Mouse (Mus musculus): Measurements from ENCODE around the gene Hs6st2. TPM values are rescaled to one million over a fixed set of nuclear protein-coding genes. Genes with fewer than 3 reads are reported as not detected.

Gene Hs6st2
- polyA plus RNA-seq, 1 experiment from 2014 or later: 9.1 TPM

DNA sequence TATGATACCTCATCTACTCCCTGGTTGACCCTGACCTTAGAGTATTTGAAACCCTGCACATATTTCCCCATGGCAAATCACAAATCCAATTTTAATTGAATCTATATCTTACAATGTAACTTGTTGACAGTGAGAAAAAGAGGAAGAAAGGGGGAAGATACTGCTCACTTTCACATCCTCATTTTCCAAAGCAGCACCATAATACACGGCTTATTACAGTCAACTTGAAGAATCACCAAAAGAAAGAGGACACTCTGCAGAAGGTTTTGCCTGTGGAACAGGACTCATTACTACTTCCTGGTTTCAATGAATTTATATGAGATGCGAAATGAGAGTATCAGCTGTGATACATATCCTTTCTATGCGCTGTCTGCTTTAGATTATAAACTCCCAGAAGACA lies 220.2 kb downstream of the Hs6st2 start:
- Histone ChIP-seq H3K4me2 (ENCODE audit: low read depth, low read length) (no peak overlapping the region), H3K36me3 (ENCODE audit: control insufficient read depth, insufficient read depth, low read length) (no peaks in the 10 kb centered on the region), H3K27me3 (ENCODE audit: control insufficient read depth, insufficient read depth, low read length) (peaks cover 4% of the 10 kb centered on the region; the same call in 1 of the 2 replicates), H3K4me1 (ENCODE audit: control insufficient read depth, insufficient read depth, low read length) (no peaks in the 10 kb centered on the region), H3K27ac (ENCODE audit: low read length) (no peak overlapping the region), H3K9ac (ENCODE audit: low read length) (no peak overlapping the region), H3K9me3 (replicated peaks; ENCODE audit: control insufficient read depth, low read length) (no peaks in the 10 kb centered on the region), H3K4me3 (replicated peaks; ENCODE audit: low read length) (no peak overlapping the region)
- 72% methylated on average over 3 of the region's 3 CpGs for WGBS
- ATAC-seq (ENCODE audit: insufficient read depth, low FRiP score): no peak

DNA sequence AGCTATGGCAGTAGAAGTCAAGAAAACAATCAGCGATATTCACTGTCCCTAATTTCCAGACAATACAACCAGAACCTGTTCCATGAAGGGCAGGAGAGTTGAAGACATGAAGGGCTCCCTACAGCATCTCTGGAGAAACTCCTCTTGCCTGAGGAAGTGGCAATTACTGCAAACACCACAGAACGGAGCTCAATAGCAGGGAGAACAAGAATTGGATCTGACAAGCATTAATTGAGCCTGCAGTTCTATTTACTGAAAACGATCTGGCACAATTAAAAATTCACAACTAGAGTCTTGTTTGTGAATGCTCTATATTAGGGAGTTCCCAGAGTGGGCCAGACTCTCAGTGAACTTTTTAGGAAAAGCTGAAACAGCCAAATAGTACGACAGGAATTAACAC lies 238.3 kb downstream of the Hs6st2 start:
- no peaks in the 10 kb centered on the region for H3K27me3 ChIP-seq (ENCODE audit: control insufficient read depth, insufficient read depth, low read length)
- no peak overlapping the region for H3K27ac ChIP-seq (ENCODE audit: low read length)
- WGBS: 72% methylated on average over 4 of the region's 4 CpGs
- H3K9ac ChIP-seq (ENCODE audit: low read length): no peak overlapping the region
- no peaks in the 10 kb centered on the region for H3K9me3 ChIP-seq (replicated peaks; ENCODE audit: control insufficient read depth, low read length)
- ATAC-seq (ENCODE audit: insufficient read depth, low FRiP score): no peak
- H3K4me3 ChIP-seq (replicated peaks; ENCODE audit: low read length): no peak overlapping the region
- no peak overlapping the region for H3K4me2 ChIP-seq (ENCODE audit: low read depth, low read length)
- H3K4me1 ChIP-seq (ENCODE audit: control insufficient read depth, insufficient read depth, low read length): no peaks in the 10 kb centered on the region
- H3K36me3 ChIP-seq (ENCODE audit: control insufficient read depth, insufficient read depth, low read length): no peaks in the 10 kb centered on the region

DNA sequence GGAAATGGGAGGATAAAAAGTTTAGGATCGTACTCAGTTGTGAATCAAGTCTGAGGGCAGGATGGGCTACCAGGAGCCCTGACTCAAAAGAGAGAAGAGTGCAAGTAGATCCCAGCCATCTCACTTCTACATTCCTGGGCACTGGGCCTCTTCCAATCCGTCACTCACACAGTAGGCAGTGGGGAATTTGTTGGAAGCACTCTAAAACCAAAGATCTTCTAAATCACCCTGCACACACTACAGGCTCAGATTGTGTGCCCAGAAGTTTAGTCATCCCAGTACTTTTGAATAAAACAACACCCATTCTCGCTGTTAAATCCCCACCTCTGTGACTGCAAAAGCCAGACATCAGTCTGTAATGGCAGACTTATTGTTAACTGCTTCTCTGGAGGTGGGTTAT lies 249.9 kb downstream of the Hs6st2 start:
- H3K9ac ChIP-seq (ENCODE audit: low read length): no peak overlapping the region
- no peak overlapping the region for H3K4me2 ChIP-seq (ENCODE audit: low read depth, low read length)
- H3K27ac ChIP-seq (ENCODE audit: low read length): no peak overlapping the region
- no peak overlapping the region for H3K4me3 ChIP-seq (replicated peaks; ENCODE audit: low read length)
- WGBS: 64% methylated on average over 3 of the region's 3 CpGs
- H3K36me3 ChIP-seq (ENCODE audit: control insufficient read depth, insufficient read depth, low read length): no peaks in the 10 kb centered on the region
- no peaks in the 10 kb centered on the region for H3K9me3 ChIP-seq (replicated peaks; ENCODE audit: control insufficient read depth, low read length)
- no peaks in the 10 kb centered on the region for H3K4me1 ChIP-seq (ENCODE audit: control insufficient read depth, insufficient read depth, low read length)
- H3K27me3 ChIP-seq (ENCODE audit: control insufficient read depth, insufficient read depth, low read length): no peaks in the 10 kb centered on the region; the same call in 1 of the 2 replicates
- ATAC-seq (ENCODE audit: insufficient read depth, low FRiP score): no peak

DNA sequence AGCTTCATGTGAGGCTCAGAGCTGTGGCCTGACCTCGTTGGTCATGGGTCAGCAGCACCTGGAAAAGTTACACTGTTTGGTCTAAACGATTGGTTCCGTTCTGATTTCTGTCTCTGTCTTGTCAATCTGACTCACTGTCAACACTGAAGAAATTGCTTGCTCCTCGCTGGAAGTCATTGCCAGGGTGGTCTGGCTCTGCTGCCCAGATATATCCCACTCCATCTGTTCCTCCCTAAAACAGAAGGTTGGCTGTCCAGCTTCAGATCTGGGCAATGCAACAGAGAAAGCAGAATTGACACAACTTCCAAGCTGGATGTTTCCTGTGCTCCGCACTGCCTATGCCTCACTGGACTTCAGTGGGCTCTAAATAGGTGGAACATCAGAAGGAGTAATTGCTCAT lies 256.6 kb downstream of the Hs6st2 start:
- Histone ChIP-seq H3K27ac (ENCODE audit: low read length) (no peak overlapping the region), H3K36me3 (ENCODE audit: control insufficient read depth, insufficient read depth, low read length) (no peaks in the 10 kb centered on the region), H3K4me2 (ENCODE audit: low read depth, low read length) (no peak overlapping the region), H3K4me1 (ENCODE audit: control insufficient read depth, insufficient read depth, low read length) (no peaks in the 10 kb centered on the region), H3K27me3 (ENCODE audit: control insufficient read depth, insufficient read depth, low read length) (no peaks in the 10 kb centered on the region), H3K9me3 (replicated peaks; ENCODE audit: control insufficient read depth, low read length) (no peaks in the 10 kb centered on the region), H3K9ac (ENCODE audit: low read length) (no peak overlapping the region), H3K4me3 (replicated peaks; ENCODE audit: low read length) (no peak overlapping the region)
- no peak for ATAC-seq (ENCODE audit: insufficient read depth, low FRiP score)
- 75% methylated on average over 5 of the region's 5 CpGs for WGBS

DNA sequence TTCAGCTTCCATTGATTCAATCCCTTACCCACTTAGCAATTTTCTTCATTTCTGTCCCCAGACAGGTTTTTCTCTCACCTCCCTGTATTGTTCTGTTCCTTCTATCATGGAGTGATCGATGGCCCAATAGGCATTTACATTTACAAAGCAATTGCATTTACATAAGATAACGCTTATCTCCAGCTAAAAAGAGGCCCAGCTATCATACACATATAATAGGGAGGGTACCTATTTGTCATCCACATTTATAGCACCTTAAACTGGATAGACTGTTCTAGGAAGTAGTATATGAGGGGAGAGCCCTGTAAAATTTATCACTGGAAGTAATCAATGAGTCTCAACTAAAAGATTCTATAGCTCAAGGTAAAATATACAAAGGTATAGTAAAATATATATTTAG lies 271.4 kb downstream of the Hs6st2 start:
- H3K4me3 ChIP-seq (replicated peaks; ENCODE audit: low read length): no peak overlapping the region

DNA sequence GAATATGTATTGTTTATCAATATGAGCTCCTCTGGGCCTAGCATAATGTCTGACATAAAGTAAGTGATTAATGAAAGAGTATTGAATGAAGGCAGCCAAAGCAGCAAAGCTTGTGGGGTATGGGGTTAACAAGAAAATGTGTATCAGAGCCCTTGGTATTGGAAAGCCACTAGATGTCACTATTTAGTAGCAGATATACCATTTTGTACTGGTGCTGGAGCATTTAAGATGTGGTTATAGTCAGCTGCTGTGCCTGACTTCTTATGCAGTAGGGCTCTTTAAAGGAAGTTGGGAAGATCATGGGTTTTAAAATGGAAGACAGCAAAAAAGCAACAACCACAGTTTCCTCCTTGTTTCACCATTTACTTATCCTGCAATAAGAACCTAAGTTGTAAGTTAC lies 284.2 kb downstream of the Hs6st2 start:
- Histone ChIP-seq H3K27ac (ENCODE audit: low read length) (no peak overlapping the region), H3K4me3 (replicated peaks; ENCODE audit: low read length) (no peak overlapping the region), H3K36me3 (ENCODE audit: control insufficient read depth, insufficient read depth, low read length) (no peaks in the 10 kb centered on the region), H3K9ac (ENCODE audit: low read length) (no peak overlapping the region), H3K4me1 (ENCODE audit: control insufficient read depth, insufficient read depth, low read length) (no peaks in the 10 kb centered on the region), H3K4me2 (ENCODE audit: low read depth, low read length) (no peak overlapping the region), H3K9me3 (replicated peaks; ENCODE audit: control insufficient read depth, low read length) (no peaks in the 10 kb centered on the region), H3K27me3 (ENCODE audit: control insufficient read depth, insufficient read depth, low read length) (no peaks in the 10 kb centered on the region)
- ATAC-seq (ENCODE audit: insufficient read depth, low FRiP score): no peak

More for the DNA sequence above, 271.4 kb downstream of the Hs6st2 start:
- H3K4me2 ChIP-seq (ENCODE audit: low read depth, low read length): no peak overlapping the region
- WGBS: 63% methylated on average over 2 of the region's 2 CpGs
- no peak for ATAC-seq (ENCODE audit: insufficient read depth, low FRiP score)
- no peak overlapping the region for H3K9ac ChIP-seq (ENCODE audit: low read length)
- H3K27ac ChIP-seq (ENCODE audit: low read length): no peak overlapping the region
- no peaks in the 10 kb centered on the region for H3K9me3 ChIP-seq (replicated peaks; ENCODE audit: control insufficient read depth, low read length)
- no peaks in the 10 kb centered on the region for H3K4me1 ChIP-seq (ENCODE audit: control insufficient read depth, insufficient read depth, low read length)
- no peaks in the 10 kb centered on the region for H3K36me3 ChIP-seq (ENCODE audit: control insufficient read depth, insufficient read depth, low read length)
- H3K27me3 ChIP-seq (ENCODE audit: control insufficient read depth, insufficient read depth, low read length): no peaks in the 10 kb centered on the region

DNA sequence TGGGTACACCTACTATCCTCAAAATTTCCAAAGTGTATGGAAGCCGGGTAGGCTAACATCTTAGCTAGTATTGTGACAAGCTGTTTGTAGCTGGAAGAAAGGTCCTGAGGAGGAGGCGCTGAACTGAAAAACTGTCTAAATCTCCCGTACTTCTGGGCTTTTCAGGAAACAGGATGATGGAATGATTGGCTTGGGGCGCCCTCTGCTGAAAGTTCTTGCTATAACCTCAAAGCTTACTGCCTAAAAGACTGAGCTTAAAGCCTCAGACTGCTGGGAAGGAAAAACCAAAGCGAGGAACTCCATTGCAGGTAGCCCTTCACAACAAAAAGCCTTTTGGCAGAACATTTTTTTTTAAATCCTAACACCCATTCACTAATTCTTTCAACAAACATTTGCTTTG lies 307.0 kb downstream of the Hs6st2 start:
- no peak overlapping the region for H3K27ac ChIP-seq (ENCODE audit: low read length)
- no peaks in the 10 kb centered on the region for H3K4me1 ChIP-seq (ENCODE audit: control insufficient read depth, insufficient read depth, low read length)
- H3K27me3 ChIP-seq (ENCODE audit: control insufficient read depth, insufficient read depth, low read length): no peaks in the 10 kb centered on the region
- H3K4me3 ChIP-seq (replicated peaks; ENCODE audit: low read length): no peak overlapping the region
- ATAC-seq (ENCODE audit: insufficient read depth, low FRiP score): no peak
- 5% methylated on average over 5 of the region's 5 CpGs for WGBS
- no peaks in the 10 kb centered on the region for H3K36me3 ChIP-seq (ENCODE audit: control insufficient read depth, insufficient read depth, low read length)
- H3K9ac ChIP-seq (ENCODE audit: low read length): no peak overlapping the region
- H3K9me3 ChIP-seq (replicated peaks; ENCODE audit: control insufficient read depth, low read length): no peaks in the 10 kb centered on the region
- H3K4me2 ChIP-seq (ENCODE audit: low read depth, low read length): no peak overlapping the region

DNA sequence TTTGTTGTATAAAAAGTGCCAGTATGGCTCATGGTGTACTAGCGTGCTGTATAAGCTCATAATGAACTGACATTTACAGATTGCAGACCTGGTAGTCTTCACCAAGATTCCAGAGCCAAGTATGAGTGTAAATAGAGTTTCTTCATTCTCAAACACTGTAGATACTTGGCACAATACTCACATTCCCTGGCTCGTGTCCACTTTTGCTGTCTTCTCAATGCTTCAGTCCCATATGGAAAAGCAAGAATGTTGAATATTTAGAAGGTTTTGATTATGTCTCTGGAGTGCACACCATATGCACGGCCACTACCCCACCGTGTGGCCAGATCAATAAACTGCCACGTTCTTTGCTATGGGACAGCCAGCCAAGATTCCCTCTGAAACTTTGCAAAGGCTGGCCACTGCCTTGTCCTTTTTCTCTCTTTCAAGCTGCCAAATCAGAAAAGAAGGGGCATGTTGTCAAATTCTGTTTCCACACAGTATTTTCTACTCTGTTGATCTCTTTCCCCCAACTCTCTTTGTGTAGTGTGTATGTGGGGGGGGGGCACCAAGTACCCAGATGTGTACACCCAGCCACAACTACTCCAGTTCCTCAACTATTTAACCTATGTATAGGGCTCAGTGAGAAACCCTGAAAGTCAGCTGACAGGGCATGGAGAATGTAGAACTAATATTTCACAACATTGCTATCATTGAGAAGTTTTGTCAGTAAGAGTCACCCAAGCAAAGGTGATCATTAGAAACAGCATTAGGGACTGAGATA lies 309.0 kb downstream of the Hs6st2 start:
- Histone ChIP-seq H3K9ac (ENCODE audit: low read length) (no peak overlapping the region), H3K9me3 (replicated peaks; ENCODE audit: control insufficient read depth, low read length) (no peaks in the 10 kb centered on the region), H3K4me2 (ENCODE audit: low read depth, low read length) (no peak overlapping the region), H3K36me3 (ENCODE audit: control insufficient read depth, insufficient read depth, low read length) (no peaks in the 10 kb centered on the region), H3K27me3 (ENCODE audit: control insufficient read depth, insufficient read depth, low read length) (no peaks in the 10 kb centered on the region), H3K27ac (ENCODE audit: low read length) (no peak overlapping the region), H3K4me3 (replicated peaks; ENCODE audit: low read length) (no peak overlapping the region), H3K4me1 (ENCODE audit: control insufficient read depth, insufficient read depth, low read length) (no peaks in the 10 kb centered on the region)
- 30% methylated on average over 5 of the region's 5 CpGs for WGBS
- ATAC-seq (ENCODE audit: insufficient read depth, low FRiP score): peak; percentile 64

DNA sequence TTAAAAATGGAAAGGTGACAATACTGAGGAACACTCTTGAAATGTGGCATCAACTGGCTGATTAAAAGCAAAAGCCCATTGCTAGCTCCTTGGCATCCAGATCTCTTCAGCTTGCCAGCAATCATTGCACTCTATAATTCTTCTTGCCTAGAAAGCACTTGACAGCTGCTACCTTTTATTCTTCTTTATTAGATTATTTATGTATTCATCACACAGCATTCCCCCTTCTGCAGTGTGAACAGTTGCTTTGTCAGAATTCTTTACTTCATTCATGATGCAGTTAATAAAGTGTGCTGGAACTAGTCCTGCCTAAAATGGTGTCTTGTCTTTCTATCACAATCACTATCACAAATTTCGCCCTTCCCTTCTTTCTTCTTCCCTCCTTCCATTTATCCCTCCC lies 332.0 kb downstream of the Hs6st2 start:
- Histone ChIP-seq H3K9me3 (replicated peaks; ENCODE audit: control insufficient read depth, low read length) (no peaks in the 10 kb centered on the region), H3K4me2 (ENCODE audit: low read depth, low read length) (no peak overlapping the region), H3K4me3 (replicated peaks; ENCODE audit: low read length) (no peak overlapping the region), H3K36me3 (ENCODE audit: control insufficient read depth, insufficient read depth, low read length) (no peaks in the 10 kb centered on the region), H3K4me1 (ENCODE audit: control insufficient read depth, insufficient read depth, low read length) (no peaks in the 10 kb centered on the region), H3K27me3 (ENCODE audit: control insufficient read depth, insufficient read depth, low read length) (no peaks in the 10 kb centered on the region; the same call in 1 of the 2 replicates), H3K9ac (ENCODE audit: low read length) (no peak overlapping the region), H3K27ac (ENCODE audit: low read length) (no peak overlapping the region)
- no peak for ATAC-seq (ENCODE audit: insufficient read depth, low FRiP score)
- WGBS: 85% methylated on average over 1 of the region's 1 CpGs

Data from stomach, embryonic 16.5 days (tissue).